Mouse (Mus musculus) heart, postnatal 14 days (tissue): ENCODE results near the gene Zfp467. TPM values are rescaled to one million over a fixed set of nuclear protein-coding genes. Genes with fewer than 3 reads are reported as not detected.
A peak's percentile ranks its signal among the peaks of the same experiment; 100 is the strongest.

ENCODE experiments used
- DNase-seq, 2 experiments: peaks; one replicate each; pipeline ENCODE4 v3.0.0; 2021 to 2022
- intact Hi-C: fragments of 180-260 bp; cut with DNase I; formaldehyde crosslinking; loops from one replicate; pipeline ENCODE4 v1.15.1; 2025
- total RNA-seq, 2 experiments: library from RNA; stranded (reverse); gene quantifications; 2 replicates each; pipeline ENCODE4 v1.2.3; 2021

Zfp467 gene
- total RNA-seq, 2 experiments from 2014 or later, result 13.8 to 16.4 TPM

GRCm38 (mm10) chr6:48443592-48444309 lies 1.9 kb downstream of the Zfp467 start:
- intact Hi-C loops, result loop anchor here (10.0 kb wide), 1 partner anchor 301 kb away; the partner anchor contains the start of gene Gimap5
- DNase-seq, result peak; percentile 94 to 97

- intact Hi-C loops, result loop anchor here (10.0 kb wide), 1 partner anchor 304 kb away; the partner anchor contains the start of gene Gimap5
Measured at GRCm38 (mm10) chr6:48440306-48441014, 5.2 kb downstream of the Zfp467 start.

GRCm38 (mm10) chr6:48439654-48440053 lies 6.0 kb downstream of the Zfp467 start:
- intact Hi-C loops, result loop anchor here (10.0 kb wide), 1 partner anchor 305 kb away; the partner anchor contains the start of gene Gimap5

More at GRCm38 (mm10) chr6:48440306-48441014, 5.2 kb downstream of the Zfp467 start:
- DNase-seq, result no peak

GRCm38 (mm10) chr6:48438475-48439125 lies 7.0 kb downstream of the Zfp467 start:
- no peak for DNase-seq
- intact Hi-C loops, result no loop called here

More at GRCm38 (mm10) chr6:48439654-48440053, 6.0 kb downstream of the Zfp467 start:
- no peak for DNase-seq

- intact Hi-C loops, result no loop called here
- DNase-seq, result no peak
Measured at GRCm38 (mm10) chr6:48437679-48438376, 7.8 kb downstream of the Zfp467 start.

- intact Hi-C loops, result no loop called here
- no peak for DNase-seq
Measured at GRCm38 (mm10) chr6:48435706-48436349, 9.8 kb downstream of the Zfp467 start.

GRCm38 (mm10) chr6:48435111-48435510 lies 10.5 kb downstream of the Zfp467 start:
- DNase-seq, result no peak
- intact Hi-C loops, result no loop called here

- intact Hi-C loops, result no loop called here
- DNase-seq, result no peak
Measured at GRCm38 (mm10) chr6:48434651-48435050, 11.0 kb downstream of the Zfp467 start.

GRCm38 (mm10) chr6:48432893-48433816 lies 12.5 kb downstream of the Zfp467 start:
- no peak for DNase-seq

GRCm38 (mm10) chr6:48430748-48431147 lies 14.9 kb downstream of the Zfp467 start:
- DNase-seq, result no peak
- intact Hi-C loops, result no loop called here

More at GRCm38 (mm10) chr6:48432893-48433816, 12.5 kb downstream of the Zfp467 start:
- intact Hi-C loops, result no loop called here

- intact Hi-C loops, result no loop called here
- DNase-seq, result no peak
Measured at GRCm38 (mm10) chr6:48428769-48429557, 16.7 kb downstream of the Zfp467 start.

- intact Hi-C loops, result no loop called here
- no peak for DNase-seq
Measured at GRCm38 (mm10) chr6:48426956-48427355, 18.7 kb downstream of the Zfp467 start.

- no peak for DNase-seq
- intact Hi-C loops, result no loop called here
Measured at GRCm38 (mm10) chr6:48424074-48424473, 21.6 kb downstream of the Zfp467 start.

- no peak for DNase-seq
- intact Hi-C loops, result no loop called here
Measured at GRCm38 (mm10) chr6:48423336-48423735, 22.3 kb downstream of the Zfp467 start.

GRCm38 (mm10) chr6:48420647-48421046 lies 25.0 kb downstream of the Zfp467 start:
- DNase-seq, result no peak
- intact Hi-C loops, result no loop called here

- intact Hi-C loops, result no loop called here
- no peak for DNase-seq
Measured at GRCm38 (mm10) chr6:48416486-48416885, 29.1 kb downstream of the Zfp467 start.

- intact Hi-C loops, result no loop called here
Measured at GRCm38 (mm10) chr6:48415636-48416035, 30.0 kb downstream of the Zfp467 start.

GRCm38 (mm10) chr6:48414886-48415285 lies 30.7 kb downstream of the Zfp467 start:
- intact Hi-C loops, result no loop called here
- DNase-seq, result no peak

More at GRCm38 (mm10) chr6:48415636-48416035, 30.0 kb downstream of the Zfp467 start:
- DNase-seq, result no peak
